Mouse (Mus musculus): ENCODE measurements around the gene Vmn1r21.
"Not testable (repeated sequence)": the region's sequence is repeated elsewhere in the genome, so short reads cannot be mapped to it uniquely, and the experiment has no call there.

Gene Vmn1r21

GRCm38 (mm10) chr6:57850286-57850685 lies at the start of gene Vmn1r21:
TSS of gene Vmn1r21 (minus strand) at chr6:57850343.
- DNase-seq (ENCODE audit: low read depth, low spot score): no peak

GRCm38 (mm10) chr6:57859043-57860042 lies 9.2 kb upstream of the Vmn1r21 start:
- peak; percentile 75 for DNase-seq (ENCODE audit: low read depth, low spot score)

GRCm38 (mm10) chr6:57851177-57851576 lies 1.0 kb upstream of the Vmn1r21 start:
- not testable (repeated sequence) for DNase-seq (ENCODE audit: low read depth, low spot score)

GRCm38 (mm10) chr6:57839693-57840408 lies 10.3 kb downstream of the Vmn1r21 start:
- DNase-seq (ENCODE audit: low read depth, low spot score): peak; percentile 46

- DNase-seq (ENCODE audit: low read depth, low spot score): no peak
These were observed 24.9 kb downstream of the Vmn1r21 start for GRCm38 (mm10) chr6:57825259-57825715.

- peak; percentile 90 for DNase-seq (ENCODE audit: low read depth, low spot score)
These were observed 25.5 kb downstream of the Vmn1r21 start, which contains the start of gene Vopp1 for GRCm38 (mm10) chr6:57824422-57825258. TSS of gene Vopp1 (minus strand) at chr6:57825159.

- no peak for DNase-seq (ENCODE audit: low read depth, low spot score)
These were observed 26.7 kb downstream of the Vmn1r21 start for GRCm38 (mm10) chr6:57823461-57823860.

GRCm38 (mm10) chr6:57822648-57823410 lies 27.3 kb downstream of the Vmn1r21 start:
- DNase-seq (ENCODE audit: low read depth, low spot score): no peak

GRCm38 (mm10) chr6:57814436-57814940 lies 35.7 kb downstream of the Vmn1r21 start:
- peak; percentile 81 for DNase-seq (ENCODE audit: low read depth, low spot score)

- DNase-seq (ENCODE audit: low read depth, low spot score): peak; percentile 23
These were observed 38.1 kb downstream of the Vmn1r21 start for GRCm38 (mm10) chr6:57811748-57812730.

GRCm38 (mm10) chr6:57805218-57806069 lies 44.7 kb downstream of the Vmn1r21 start:
- DNase-seq (ENCODE audit: low read depth, low spot score): peak; percentile 14

- no peak for DNase-seq (ENCODE audit: low read depth, low spot score)
These were observed 47.0 kb downstream of the Vmn1r21 start for GRCm38 (mm10) chr6:57803130-57803529.

GRCm38 (mm10) chr6:57798986-57799385 lies 51.2 kb downstream of the Vmn1r21 start:
- DNase-seq (ENCODE audit: low read depth, low spot score): peak; percentile 51

GRCm38 (mm10) chr6:57796853-57797423 lies 53.2 kb downstream of the Vmn1r21 start:
- peak; percentile 43 for DNase-seq (ENCODE audit: low read depth, low spot score)

- DNase-seq (ENCODE audit: low read depth, low spot score): no peak
These were observed 54.3 kb downstream of the Vmn1r21 start for GRCm38 (mm10) chr6:57795835-57796234.
